Mouse (Mus musculus) left cerebral cortex, adult 2 months (tissue): ENCODE data around the gene Ebpl. TPM values are rescaled to one million over a fixed set of nuclear protein-coding genes. Genes with fewer than 3 reads are reported as not detected.

Experiments
- DNase-seq, 2 experiments: peaks; one replicate each; pipeline ENCODE4 v3.0.0; 2021 to 2022; ENCODE audit warnings: low spot score in 2 of 2, mixed read lengths in 1 of 2; ENCODE audit errors: extremely low spot score in 1 of 2
- H3K27ac ChIP-seq: fragments of 200-600 bp; 2 replicates; pipeline ENCODE4 v1.8.1; 2022
- H3K4me3 ChIP-seq: fragments of 200-600 bp; 2 replicates; pipeline ENCODE4 v1.8.1; 2022
- CTCF ChIP-seq: fragments of 200-600 bp; IDR thresholded peaks from 2 replicates; pipeline ENCODE4 v1.8.1; 2022; ENCODE audit warnings: antibody characterized with exemption, mild to moderate bottlenecking, moderate library complexity
- intact Hi-C: fragments of 180-260 bp; cut with DNase I; formaldehyde crosslinking; loops from one replicate; pipeline ENCODE4 v1.15.1; 2025
- total RNA-seq, 2 experiments: library from RNA; stranded (reverse); gene quantifications; 2 replicates each; pipeline ENCODE4 v1.2.3; 2021

Ebpl gene
- total RNA-seq, 2 experiments from 2014 or later = 3.9 to 4.3 TPM

- intact Hi-C loops = loop anchor here (2.0 to 10.0 kb wide), 3 partner anchors 30 to 194 kb away; partner anchors contain the start of genes Kpna3 and Spryd7
- TF ChIP-seq CTCF = no peak
- H3K4me3 ChIP-seq = peak overlapping the region; percentile 54
- DNase-seq = no peak
- H3K27ac ChIP-seq = peak overlapping the region; percentile 90; the same call in 1 of the 2 replicates
These were observed 807 bp upstream of the Ebpl start for GRCm38 (mm10) chr14:61360981-61361511.

GRCm38 (mm10) chr14:61354251-61355235, 5.7 kb downstream of the Ebpl start:
- Histone ChIP-seq H3K4me3 (no peak overlapping the region), H3K27ac (no peak overlapping the region)
- intact Hi-C loops = no loop called here
- DNase-seq = no peak
- no peak for TF ChIP-seq CTCF

GRCm38 (mm10) chr14:61350808-61351207, 9.4 kb downstream of the Ebpl start:
- Histone ChIP-seq H3K27ac (no peak overlapping the region), H3K4me3 (no peak overlapping the region)
- TF ChIP-seq CTCF = no peak
- no peak for DNase-seq
- intact Hi-C loops = no loop called here

- no peak for DNase-seq
- H3K4me3 ChIP-seq = no peak overlapping the region
- H3K27ac ChIP-seq = no peak overlapping the region
- TF ChIP-seq CTCF = no peak
- intact Hi-C loops = loop anchor here (5.0 kb wide), 1 partner anchor 1107 kb away; the partner anchor contains the start of gene Gucy1b2
These were observed 10.4 kb downstream of the Ebpl start for GRCm38 (mm10) chr14:61349876-61350275.

- intact Hi-C loops = loop anchor here (2.0 to 5.0 kb wide), 2 partner anchors 152 to 1110 kb away; partner anchors contain the start of gene Gucy1b2
- Histone ChIP-seq H3K4me3 (no peak overlapping the region), H3K27ac (no peak overlapping the region)
- no peak for DNase-seq
- TF ChIP-seq CTCF = peak; percentile 66
These were observed 13.2 kb downstream of the Ebpl start for GRCm38 (mm10) chr14:61346827-61347698.

DNA sequence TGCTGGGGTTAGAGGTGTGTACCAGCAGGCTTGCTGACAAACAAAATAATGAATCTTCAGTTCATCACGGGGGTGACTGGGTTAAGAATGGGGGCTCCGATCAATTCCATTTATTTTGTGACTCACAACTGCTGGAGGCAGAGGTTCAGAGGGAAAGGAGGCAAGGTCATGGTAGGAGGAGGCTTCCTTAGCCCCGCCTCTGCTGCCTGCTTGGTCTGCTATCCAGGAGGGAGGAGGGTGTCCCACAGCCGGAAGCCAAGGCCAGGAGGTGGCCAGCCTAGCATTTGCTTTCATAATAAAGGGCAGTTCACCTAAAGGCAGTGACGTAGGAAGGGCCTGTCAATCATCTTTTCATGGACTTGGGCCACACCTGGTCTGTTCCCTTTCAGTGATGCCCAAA, 15.6 kb downstream of the Ebpl start:
- no peak for DNase-seq
- TF ChIP-seq CTCF = no peak
- intact Hi-C loops = no loop called here
- Histone ChIP-seq H3K4me3 (no peak overlapping the region), H3K27ac (no peak overlapping the region)

DNA sequence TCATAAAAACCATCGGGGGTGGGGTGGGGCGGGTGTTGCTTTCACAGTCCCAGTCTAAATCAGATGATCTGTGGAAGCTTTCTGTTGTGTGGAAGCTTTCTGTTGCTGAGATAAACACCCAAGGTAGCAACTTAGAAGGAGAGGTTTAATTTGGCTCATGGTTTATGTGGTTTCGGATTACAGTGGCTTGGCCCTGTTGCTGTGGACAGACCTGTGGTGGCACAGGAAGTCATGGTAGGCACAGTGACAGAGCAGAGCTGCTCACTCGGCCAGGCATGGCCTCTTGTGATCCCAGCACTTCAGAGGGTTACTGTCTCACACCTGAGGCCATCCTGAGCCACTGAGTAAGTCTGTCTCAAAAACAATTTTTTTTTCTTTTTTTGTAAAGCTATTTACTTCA, 20.9 kb downstream of the Ebpl start:
- DNase-seq = no peak
- Histone ChIP-seq H3K27ac (no peak overlapping the region), H3K4me3 (no peak overlapping the region)
- no peak for TF ChIP-seq CTCF
- intact Hi-C loops = loop anchor here (10.0 kb wide), 1 partner anchor 215 kb away; the partner anchor contains the start of gene Spryd7

- peak overlapping the region; percentile 14; the same call in 1 of the 2 replicates for H3K4me3 ChIP-seq
- peak overlapping the region; percentile 53 for H3K27ac ChIP-seq
- peak; percentile 76 to 77 for DNase-seq
- intact Hi-C loops = loop anchor here (2.0 to 10.0 kb wide), 3 partner anchors 30 to 224 kb away; partner anchors contain the start of genes Ebpl and Spryd7
- TF ChIP-seq CTCF = peak; percentile 75
These were observed 29.2 kb downstream of the Ebpl start for GRCm38 (mm10) chr14:61330996-61331561.

DNA sequence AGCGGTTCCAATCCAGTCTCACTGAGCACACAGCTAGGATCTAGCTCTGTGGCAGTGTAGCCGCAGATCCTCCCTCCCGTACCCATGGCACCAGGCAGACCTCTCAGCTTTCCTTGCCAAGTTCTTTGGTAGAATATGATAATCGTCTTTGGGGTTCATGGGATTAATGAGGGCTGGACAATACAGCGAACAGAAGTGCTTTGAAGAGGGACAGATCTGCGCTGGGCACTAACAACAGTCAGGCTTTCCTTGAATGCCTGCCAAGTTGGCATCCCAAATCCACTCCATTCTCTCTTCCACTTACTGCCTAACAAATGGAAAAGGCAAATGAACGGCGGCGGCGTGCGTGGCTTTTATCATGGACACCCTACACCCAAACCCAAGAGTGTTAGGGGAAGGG, 29.6 kb downstream of the Ebpl start:
- DNase-seq = peak; percentile 39 to 45
- intact Hi-C loops = loop anchor here (2.0 to 10.0 kb wide), 3 partner anchors 30 to 224 kb away; partner anchors contain the start of genes Ebpl and Spryd7
- Histone ChIP-seq H3K27ac (peak overlapping the region; percentile 53; the same call in 1 of the 2 replicates), H3K4me3 (no peak overlapping the region)
- TF ChIP-seq CTCF = no peak

- DNase-seq = peak; percentile 84 to 85
- intact Hi-C loops = no loop called here
- Histone ChIP-seq H3K27ac (peak overlapping the region; percentile 88), H3K4me3 (peak overlapping the region; percentile 22)
- no peak for TF ChIP-seq CTCF
These were observed 32.4 kb downstream of the Ebpl start for GRCm38 (mm10) chr14:61327618-61328450.
